Mouse (Mus musculus) heart, embryonic 12.5 days (tissue): ENCODE data around the gene Commd7. TPM values are rescaled to one million over a fixed set of nuclear protein-coding genes. Genes with fewer than 3 reads are reported as not detected.

Experiments
- ATAC-seq: fragments of 200-750 bp; cut with Nextera tagmentation; 2 replicates; pipeline ENCODE4 v1.8.0; 2017; ENCODE audit warnings: moderate TSS enrichment, moderate library complexity; ENCODE audit not compliant: insufficient number of reproducible peaks, low FRiP score
- H3K27ac ChIP-seq: fragments of 300-500 bp; sonication (generic); 2 replicates; pipeline ENCODE4 v1.5.1; 2016; ENCODE audit warnings: mild to moderate bottlenecking, moderate library complexity; ENCODE audit not compliant: poor library complexity, severe bottlenecking
- H3K27me3 ChIP-seq: fragments of 300-500 bp; sonication (generic); replicated peaks from 2 replicates; pipeline ENCODE4 v1.6.1; 2016; ENCODE audit warnings: mild to moderate bottlenecking, moderate library complexity
- H3K36me3 ChIP-seq: fragments of 300-500 bp; sonication (generic); 2 replicates; pipeline ENCODE4 v1.6.1; 2016; ENCODE audit warnings: mild to moderate bottlenecking, moderate library complexity
- H3K4me1 ChIP-seq: fragments of 300-500 bp; sonication (generic); replicated peaks from 2 replicates; pipeline ENCODE4 v1.6.1; 2016; ENCODE audit warnings: mild to moderate bottlenecking
- H3K4me2 ChIP-seq: fragments of 300-500 bp; sonication (generic); 2 replicates; pipeline ENCODE4 v1.6.1; 2016; ENCODE audit warnings: mild to moderate bottlenecking, moderate library complexity
- H3K4me3 ChIP-seq: fragments of 300-500 bp; sonication (generic); 2 replicates; pipeline ENCODE4 v1.5.1; 2016; ENCODE audit warnings: mild to moderate bottlenecking
- H3K9ac ChIP-seq: fragments of 300-500 bp; sonication (generic); 2 replicates; pipeline ENCODE4 v1.6.1; 2016; ENCODE audit warnings: mild to moderate bottlenecking, moderate library complexity
- H3K9me3 ChIP-seq: fragments of 300-500 bp; sonication (generic); replicated peaks from 2 replicates; pipeline ENCODE4 v1.6.1; 2016; ENCODE audit warnings: mild to moderate bottlenecking, moderate library complexity
- WGBS: fragments of 180-500 bp; shearing (Covaris S2); methylation state at CpG from one replicate; pipeline ENCODE4 v1.1.7; 2016; 5-methylcytosine and 5-hydroxymethylcytosine counted together
- polyA plus RNA-seq: library from polyadenylated mRNA; unstranded; fragments of >200 nt; fragmentation: Nextera tagmentation; extraction: Ambion mirVana; gene quantifications from 2 replicates; pipeline ENCODE4 v1.2.1, GENCODE M21; 2016

The Commd7 gene
- polyA plus RNA-seq, 1 experiment from 2014 or later, result 55.7 TPM

- Histone ChIP-seq H3K9me3 (no peaks in the 10 kb centered on the region), H3K27me3 (no peaks in the 10 kb centered on the region), H3K27ac (no peak overlapping the region), H3K9ac (peak overlapping the region; percentile 59; the same call in 1 of the 2 replicates), H3K4me3 (peak overlapping the region; percentile 28; the same call in 1 of the 2 replicates), H3K4me2 (peak overlapping the region; percentile 70), H3K4me1 (peaks cover 22% of the 10 kb centered on the region), H3K36me3 (no peaks in the 10 kb centered on the region)
- WGBS, result 68% methylated on average over 6 of the region's 6 CpGs
- ATAC-seq, result no peak
Observed at GRCm38 (mm10) chr2:153585981-153586380, 46.6 kb downstream of the Commd7 start.

GRCm38 (mm10) chr2:153584396-153584795 lies 48.2 kb downstream of the Commd7 start:
- H3K9me3 ChIP-seq, result no peaks in the 10 kb centered on the region
- H3K27me3 ChIP-seq, result no peaks in the 10 kb centered on the region
- H3K4me2 ChIP-seq, result no peak overlapping the region
- no peak for ATAC-seq
- H3K4me1 ChIP-seq, result peaks cover 22% of the 10 kb centered on the region
- no peak overlapping the region for H3K4me3 ChIP-seq
- H3K36me3 ChIP-seq, result no peaks in the 10 kb centered on the region
- no peak overlapping the region for H3K9ac ChIP-seq
- no peak overlapping the region for H3K27ac ChIP-seq
- 78% methylated on average over 4 of the region's 4 CpGs for WGBS

GRCm38 (mm10) chr2:153583641-153584049 lies 48.9 kb downstream of the Commd7 start:
- Histone ChIP-seq H3K9ac (no peak overlapping the region), H3K27ac (no peak overlapping the region), H3K36me3 (no peaks in the 10 kb centered on the region), H3K9me3 (no peaks in the 10 kb centered on the region), H3K27me3 (no peaks in the 10 kb centered on the region), H3K4me3 (no peak overlapping the region), H3K4me2 (peak overlapping the region; percentile 37), H3K4me1 (peaks cover 22% of the 10 kb centered on the region)
- ATAC-seq, result peak; percentile 37; the same call in 1 of the 2 replicates
- WGBS, result 46% methylated on average over 14 of the region's 14 CpGs

GRCm38 (mm10) chr2:153582876-153583585 lies 49.5 kb downstream of the Commd7 start:
- Histone ChIP-seq H3K27ac (no peak overlapping the region), H3K9ac (no peak overlapping the region), H3K9me3 (no peaks in the 10 kb centered on the region), H3K27me3 (no peaks in the 10 kb centered on the region), H3K4me2 (peak overlapping the region; percentile 37), H3K4me3 (no peak overlapping the region), H3K4me1 (peaks cover 25% of the 10 kb centered on the region), H3K36me3 (no peaks in the 10 kb centered on the region)
- no peak; the same call in 1 of the 2 replicates for ATAC-seq
- whole genome bisulfite sequencing, result 52% methylated on average over 15 of the region's 15 CpGs

- Histone ChIP-seq H3K4me2 (no peak overlapping the region), H3K4me3 (no peak overlapping the region), H3K27me3 (no peaks in the 10 kb centered on the region), H3K36me3 (no peaks in the 10 kb centered on the region), H3K27ac (no peak overlapping the region), H3K9me3 (no peaks in the 10 kb centered on the region), H3K9ac (no peak overlapping the region), H3K4me1 (peaks cover 29% of the 10 kb centered on the region)
- 83% methylated on average over 7 of the region's 7 CpGs for WGBS
- ATAC-seq, result no peak
Observed at GRCm38 (mm10) chr2:153581416-153581815, 51.2 kb downstream of the Commd7 start.

- Histone ChIP-seq H3K27me3 (no peaks in the 10 kb centered on the region), H3K9me3 (no peaks in the 10 kb centered on the region), H3K9ac (no peak overlapping the region), H3K4me2 (no peak overlapping the region), H3K4me3 (no peak overlapping the region), H3K27ac (no peak overlapping the region), H3K36me3 (no peaks in the 10 kb centered on the region), H3K4me1 (peaks cover 28% of the 10 kb centered on the region)
- WGBS, result 72% methylated on average over 4 of the region's 4 CpGs
- ATAC-seq, result no peak
Observed at GRCm38 (mm10) chr2:153580458-153580985, 52.1 kb downstream of the Commd7 start.

GRCm38 (mm10) chr2:153580042-153580441 lies 52.5 kb downstream of the Commd7 start:
- Histone ChIP-seq H3K36me3 (no peaks in the 10 kb centered on the region), H3K4me2 (no peak overlapping the region), H3K9me3 (no peaks in the 10 kb centered on the region), H3K4me3 (no peak overlapping the region), H3K9ac (no peak overlapping the region), H3K4me1 (peaks cover 31% of the 10 kb centered on the region), H3K27me3 (no peaks in the 10 kb centered on the region), H3K27ac (no peak overlapping the region)
- no peak for ATAC-seq
- 90% methylated on average over 3 of the region's 3 CpGs for WGBS

GRCm38 (mm10) chr2:153577122-153577521 lies 55.5 kb downstream of the Commd7 start:
- no peak overlapping the region for H3K9ac ChIP-seq
- ATAC-seq, result no peak
- no peak overlapping the region for H3K4me2 ChIP-seq
- H3K4me3 ChIP-seq, result no peak overlapping the region
- 58% methylated on average over 4 of the region's 4 CpGs for WGBS
- no peaks in the 10 kb centered on the region for H3K27me3 ChIP-seq
- no peak overlapping the region for H3K27ac ChIP-seq
- H3K9me3 ChIP-seq, result no peaks in the 10 kb centered on the region
- no peaks in the 10 kb centered on the region for H3K36me3 ChIP-seq
- peaks cover 20% of the 10 kb centered on the region for H3K4me1 ChIP-seq

GRCm38 (mm10) chr2:153576150-153576549 lies 56.4 kb downstream of the Commd7 start:
- H3K4me1 ChIP-seq, result peaks cover 20% of the 10 kb centered on the region
- 64% methylated on average over 3 of the region's 3 CpGs for WGBS
- ATAC-seq, result no peak

GRCm38 (mm10) chr2:153575554-153575953 lies 57.0 kb downstream of the Commd7 start:
- WGBS, result 67% methylated on average over 6 of the region's 6 CpGs
- Histone ChIP-seq H3K27me3 (no peaks in the 10 kb centered on the region), H3K9ac (no peak overlapping the region; the same call in 1 of the 2 replicates), H3K9me3 (no peaks in the 10 kb centered on the region), H3K36me3 (no peaks in the 10 kb centered on the region), H3K27ac (no peak overlapping the region), H3K4me3 (no peak overlapping the region), H3K4me1 (peaks cover 20% of the 10 kb centered on the region), H3K4me2 (no peak overlapping the region)
- ATAC-seq, result no peak

More at GRCm38 (mm10) chr2:153576150-153576549, 56.4 kb downstream of the Commd7 start:
- H3K27me3 ChIP-seq, result no peaks in the 10 kb centered on the region
- no peaks in the 10 kb centered on the region for H3K36me3 ChIP-seq
- H3K27ac ChIP-seq, result no peak overlapping the region
- no peaks in the 10 kb centered on the region for H3K9me3 ChIP-seq
- H3K9ac ChIP-seq, result no peak overlapping the region
- H3K4me3 ChIP-seq, result no peak overlapping the region
- no peak overlapping the region for H3K4me2 ChIP-seq

- no peak for ATAC-seq
- Histone ChIP-seq H3K4me2 (no peak overlapping the region), H3K9me3 (no peaks in the 10 kb centered on the region), H3K36me3 (no peaks in the 10 kb centered on the region), H3K4me1 (peaks cover 23% of the 10 kb centered on the region), H3K27ac (no peak overlapping the region), H3K9ac (no peak overlapping the region), H3K4me3 (no peak overlapping the region), H3K27me3 (no peaks in the 10 kb centered on the region)
- 91% methylated on average over 8 of the region's 9 CpGs for WGBS
Observed at GRCm38 (mm10) chr2:153573101-153573500, 59.5 kb downstream of the Commd7 start.
